Mouse (Mus musculus) heart, adult 9 months (tissue): ENCODE results near the gene Pbld1.

Experiments used
- DNase-seq, 2 experiments: peaks; one replicate each; pipeline ENCODE4 v3.0.0; 2022; ENCODE audit warnings: low spot score in 2 of 2

Pbld1 gene

GRCm38 (mm10) chr10:63092616-63093550 is 32.9 kb downstream of the Pbld1 start:
- no peak for DNase-seq

DNA sequence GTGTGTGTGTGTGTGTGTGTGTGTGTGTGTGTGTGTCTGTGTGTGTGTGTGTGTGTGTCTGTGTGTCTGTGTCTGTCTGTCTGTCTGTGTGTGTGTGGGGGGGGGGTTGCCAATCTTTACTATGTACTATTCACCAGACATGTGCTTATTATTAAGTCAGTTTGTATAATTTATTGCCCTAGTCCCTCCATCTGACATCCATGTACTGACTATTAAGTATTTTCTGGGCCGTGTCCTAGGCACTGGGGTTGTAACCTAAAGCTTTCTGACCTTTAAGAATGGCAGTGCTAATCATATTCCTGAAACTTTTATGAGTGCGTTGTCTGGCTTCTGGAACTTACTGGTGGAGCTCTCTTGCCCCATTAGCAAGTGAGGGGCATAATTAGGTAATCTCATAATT is 36.8 kb downstream of the Pbld1 start:
- DNase-seq: no peak

- no peak for DNase-seq
These were observed 38.2 kb downstream of the Pbld1 start for GRCm38 (mm10) chr10:63098191-63098590.

DNA sequence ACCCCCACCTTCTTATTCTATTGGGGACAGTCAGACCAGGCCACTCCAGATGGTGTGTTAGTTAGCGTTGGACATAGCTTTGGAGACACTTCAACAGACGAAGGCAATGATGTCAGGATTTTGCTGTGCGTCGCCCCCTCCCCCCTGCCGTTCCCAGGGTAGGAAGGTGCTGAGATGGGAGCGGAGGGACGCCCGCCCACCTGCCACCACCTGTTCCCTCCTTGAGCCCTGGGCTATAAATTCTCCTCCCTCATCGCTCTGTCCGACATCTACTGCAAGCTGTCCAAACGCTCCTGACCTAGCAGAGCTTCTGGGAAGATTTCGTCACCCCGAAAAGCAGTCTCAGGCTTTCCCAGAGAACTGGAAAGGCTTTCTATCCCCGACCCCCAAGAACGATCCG is 39.6 kb downstream of the Pbld1 start, which contains the start of gene Atoh7:
TSS of gene Atoh7 (plus strand) at position 131 of the 400 bp plus-strand sequence.
- DNase-seq: no peak

- DNase-seq: no peak
These were observed 40.1 kb downstream of the Pbld1 start for GRCm38 (mm10) chr10:63099941-63100562.

DNA sequence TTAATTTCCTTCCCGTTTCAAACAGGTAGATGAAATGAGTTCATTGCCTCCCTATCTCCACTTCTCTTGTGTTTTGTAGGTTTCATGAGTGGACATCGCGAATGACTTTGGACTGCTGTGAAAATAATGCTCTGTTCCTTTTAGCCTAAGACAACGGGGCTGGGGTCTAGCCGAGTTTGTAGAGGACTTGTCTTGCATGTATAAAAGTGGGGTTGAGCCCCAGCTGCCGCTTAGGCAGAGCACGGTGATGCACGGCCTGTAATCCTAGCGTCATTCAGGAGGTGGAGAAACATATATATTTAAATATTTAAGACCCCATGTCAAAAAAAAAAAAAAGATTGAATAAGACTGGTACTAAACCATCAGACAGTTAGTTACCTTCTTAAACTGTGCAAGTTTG is 40.7 kb downstream of the Pbld1 start:
- DNase-seq: no peak

DNA sequence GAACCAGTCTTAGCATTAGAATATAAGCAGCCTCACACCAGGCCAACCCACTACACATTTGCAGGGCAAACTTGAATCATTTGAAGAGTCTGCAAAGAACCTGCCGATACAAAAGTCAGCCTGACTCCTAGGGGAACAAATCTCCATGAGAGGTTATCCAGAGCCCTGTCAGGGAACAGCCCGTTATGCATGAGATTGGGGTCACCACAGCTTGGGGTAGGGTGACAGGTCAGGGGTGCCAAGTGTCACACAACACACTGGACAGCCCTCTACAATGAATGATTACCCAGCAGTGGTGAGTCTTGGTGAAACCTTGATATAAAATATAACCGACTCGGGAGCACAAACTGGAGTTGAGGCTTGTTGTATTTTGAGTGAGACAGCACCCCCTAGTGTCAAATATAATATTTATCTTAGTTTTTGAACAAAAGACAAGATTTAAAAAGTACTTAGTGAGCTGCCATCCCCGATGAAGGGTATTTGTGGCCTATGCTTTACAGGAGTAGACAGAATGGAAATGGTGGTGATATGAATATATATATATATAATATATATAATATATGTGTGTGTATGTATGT is 53.2 kb downstream of the Pbld1 start:
- no peak for DNase-seq

GRCm38 (mm10) chr10:63113716-63114360 is 53.9 kb downstream of the Pbld1 start:
- DNase-seq: no peak

- DNase-seq: no peak
These were observed 55.9 kb downstream of the Pbld1 start for GRCm38 (mm10) chr10:63115881-63116280.

DNA sequence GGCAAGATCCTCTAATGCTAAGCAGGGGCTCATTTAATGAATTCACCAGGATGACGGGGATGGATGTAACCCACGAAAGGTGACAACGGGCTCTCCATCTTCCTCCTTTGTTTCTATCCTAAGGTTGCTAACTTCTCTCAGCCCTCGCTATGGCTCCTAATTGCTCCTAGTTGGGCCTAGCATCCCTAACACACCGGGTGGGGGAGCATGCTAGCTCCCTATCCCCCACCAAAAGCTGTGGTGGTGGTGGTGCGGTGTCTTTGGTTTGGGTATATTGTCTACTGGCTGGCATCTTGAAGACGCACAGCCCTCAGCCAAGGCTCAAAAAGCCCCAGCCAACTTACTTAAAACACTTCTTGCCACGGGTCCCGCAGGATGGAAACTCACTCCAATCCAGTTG is 56.4 kb downstream of the Pbld1 start:
- DNase-seq: no peak

DNA sequence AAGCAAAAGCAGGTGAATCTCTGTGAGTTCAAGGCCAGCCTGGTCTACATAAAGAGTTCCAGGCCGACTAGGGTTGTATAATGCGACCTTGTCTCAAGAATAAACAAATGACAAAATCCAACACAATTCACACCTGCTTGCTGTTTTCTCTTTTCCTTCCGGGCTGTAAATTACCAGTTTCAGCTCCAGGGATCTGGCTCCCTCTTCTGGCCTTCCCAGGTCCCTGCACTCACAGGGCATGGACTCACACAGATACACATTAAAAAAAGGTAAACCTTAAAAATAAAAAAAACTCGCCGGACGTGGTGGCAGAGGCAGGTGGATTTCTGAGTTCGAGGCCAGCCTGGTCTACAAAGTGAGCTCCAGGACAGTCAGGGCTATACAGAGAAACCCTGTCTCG is 57.6 kb downstream of the Pbld1 start:
- DNase-seq: no peak

- no peak for DNase-seq
These were observed 60.0 kb downstream of the Pbld1 start for GRCm38 (mm10) chr10:63119916-63120315.

GRCm38 (mm10) chr10:63121961-63122360 is 62.0 kb downstream of the Pbld1 start:
- DNase-seq: no peak

DNA sequence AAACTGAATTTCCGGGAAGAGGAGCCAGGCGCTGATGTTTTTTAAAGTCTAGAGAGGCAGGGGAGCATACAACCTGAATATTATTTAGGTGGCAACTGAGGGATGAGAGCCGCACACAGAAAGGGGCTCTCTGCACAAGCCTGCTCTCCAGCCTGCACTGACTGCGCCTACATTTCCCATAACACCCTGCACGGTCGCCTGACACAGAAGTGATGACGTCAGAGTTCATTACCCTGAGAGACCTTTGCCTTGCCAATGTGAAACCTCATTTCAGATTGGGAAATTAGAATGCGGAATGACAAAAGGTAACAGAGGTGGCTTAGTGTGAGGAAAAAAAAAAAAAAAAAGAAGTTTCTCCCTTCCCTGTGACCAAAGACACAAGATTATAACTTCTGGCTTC is 62.6 kb downstream of the Pbld1 start:
- no peak for DNase-seq

- no peak for DNase-seq
These were observed 63.2 kb downstream of the Pbld1 start for GRCm38 (mm10) chr10:63123141-63123540.

DNA sequence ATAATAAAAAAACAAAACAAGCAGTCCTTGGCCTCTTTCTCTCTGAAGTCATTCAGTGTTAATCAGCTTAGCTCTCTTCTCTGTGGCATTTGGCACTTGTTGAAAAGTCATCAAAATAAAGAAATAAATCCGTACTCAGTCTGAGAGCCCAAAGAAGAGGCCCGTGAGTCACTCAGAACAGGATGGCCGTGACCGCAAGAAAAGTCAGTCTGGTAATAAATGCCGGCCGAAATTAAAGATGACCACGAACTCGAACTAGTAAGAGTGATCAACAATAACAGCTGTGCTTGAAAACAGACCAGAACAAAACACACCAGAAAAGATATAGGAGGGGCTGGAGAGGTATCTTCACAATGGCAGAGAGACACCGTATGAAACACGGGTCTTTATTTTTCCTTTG is 64.1 kb downstream of the Pbld1 start:
- DNase-seq: no peak

DNA sequence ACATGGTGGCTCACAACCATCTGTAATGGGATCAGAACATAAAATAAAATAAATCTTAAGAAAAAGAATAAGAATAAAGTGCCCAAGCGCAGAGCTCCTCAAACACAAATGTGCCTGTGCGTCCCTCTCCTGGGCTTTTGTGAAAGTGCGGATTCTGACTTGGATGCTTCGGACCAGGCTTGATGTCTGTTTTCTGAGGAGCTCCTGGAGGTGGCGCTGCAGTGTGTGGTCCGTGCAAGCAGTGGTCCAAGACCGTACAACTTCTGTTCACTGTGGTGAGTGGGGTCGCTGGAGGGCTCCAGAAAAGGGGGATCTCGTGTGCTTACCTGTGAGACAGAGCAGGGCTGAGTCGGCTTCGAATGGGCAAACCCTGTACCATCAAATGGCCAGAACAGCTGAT is 65.4 kb downstream of the Pbld1 start:
- DNase-seq: no peak

- DNase-seq: no peak
These were observed 66.2 kb downstream of the Pbld1 start for GRCm38 (mm10) chr10:63126116-63126515.

GRCm38 (mm10) chr10:63127156-63127555 is 67.2 kb downstream of the Pbld1 start:
- DNase-seq: no peak
